Mouse (Mus musculus) embryonic facial prominence, embryonic 13.5 days (tissue): ENCODE measurements at regions not wholly inside any gene's neighbourhood (a gene's known extent, or its start where the extent isn't known, plus 50 kb on each side); places are given as distances from the start of the nearest gene placed in this dataset.

Experiments used
- ATAC-seq: fragments of 200-750 bp; cut with Nextera tagmentation; 2 replicates; pipeline ENCODE4 v1.8.0; 2017; ENCODE audit warnings: low read depth; ENCODE audit not compliant: insufficient number of reproducible peaks, insufficient read depth, low FRiP score, low TSS enrichment
- H3K27ac ChIP-seq: fragments of 300-500 bp; sonication (generic); 2 replicates; pipeline ENCODE4 v1.5.1; 2015; ENCODE audit warnings: moderate library complexity, mild to moderate bottlenecking, inconsistent platforms
- H3K27me3 ChIP-seq: fragments of 300-500 bp; sonication (generic); 2 replicates; pipeline ENCODE4 v1.6.1; 2015; ENCODE audit warnings: mild to moderate bottlenecking, inconsistent platforms
- H3K36me3 ChIP-seq: fragments of 300-500 bp; sonication (generic); 2 replicates; pipeline ENCODE4 v1.6.1; 2015; ENCODE audit warnings: mild to moderate bottlenecking, inconsistent platforms
- H3K4me1 ChIP-seq: fragments of 300-500 bp; sonication (generic); 2 replicates; pipeline ENCODE4 v1.6.1; 2015; ENCODE audit warnings: inconsistent platforms
- H3K4me2 ChIP-seq: fragments of 300-500 bp; sonication (generic); 2 replicates; pipeline ENCODE4 v1.6.1; 2015; ENCODE audit warnings: moderate library complexity, mild to moderate bottlenecking, inconsistent platforms
- H3K4me3 ChIP-seq: fragments of 300-500 bp; sonication (generic); 2 replicates; pipeline ENCODE4 v1.5.1; 2015; ENCODE audit warnings: mild to moderate bottlenecking, inconsistent platforms
- H3K9ac ChIP-seq: fragments of 300-500 bp; sonication (generic); 2 replicates; pipeline ENCODE4 v1.6.1; 2015; ENCODE audit warnings: mild to moderate bottlenecking, inconsistent platforms
- H3K9me3 ChIP-seq: fragments of 300-500 bp; sonication (generic); 2 replicates; pipeline ENCODE4 v1.6.1; 2016; ENCODE audit warnings: inconsistent platforms
- WGBS: fragments of 180-500 bp; shearing (Covaris S2); methylation state at CpG from one replicate; pipeline ENCODE4 v1.1.7; 2015; ENCODE audit warnings: mixed read lengths; 5-methylcytosine and 5-hydroxymethylcytosine counted together

- WGBS = 54% methylated on average over 5 of the region's 5 CpGs
- no peak overlapping the region for H3K27ac ChIP-seq
- H3K36me3 ChIP-seq = no peaks in the 10 kb centered on the region
These were observed 245.3 kb downstream of the Adamts20 start for GRCm38 (mm10) chr15:94219907-94220306.

GRCm38 (mm10) chr15:94216703-94217102, 248.5 kb downstream of the Adamts20 start:
- no peaks in the 10 kb centered on the region for H3K36me3 ChIP-seq
- no peak overlapping the region for H3K9ac ChIP-seq
- no peaks in the 10 kb centered on the region for H3K27me3 ChIP-seq
- H3K27ac ChIP-seq = no peak overlapping the region
- 87% methylated on average over 2 of the region's 2 CpGs for WGBS
- H3K4me1 ChIP-seq = peaks cover 29% of the 10 kb centered on the region
- ATAC-seq = no peak
- H3K4me2 ChIP-seq = no peak overlapping the region
- no peak overlapping the region for H3K4me3 ChIP-seq
- no peaks in the 10 kb centered on the region for H3K9me3 ChIP-seq

More at GRCm38 (mm10) chr15:94219907-94220306, 245.3 kb downstream of the Adamts20 start:
- Histone ChIP-seq H3K9ac (no peak overlapping the region), H3K4me3 (no peak overlapping the region), H3K4me1 (peaks cover 19% of the 10 kb centered on the region), H3K27me3 (no peaks in the 10 kb centered on the region), H3K9me3 (no peaks in the 10 kb centered on the region), H3K4me2 (no peak overlapping the region)
- ATAC-seq = no peak

DNA sequence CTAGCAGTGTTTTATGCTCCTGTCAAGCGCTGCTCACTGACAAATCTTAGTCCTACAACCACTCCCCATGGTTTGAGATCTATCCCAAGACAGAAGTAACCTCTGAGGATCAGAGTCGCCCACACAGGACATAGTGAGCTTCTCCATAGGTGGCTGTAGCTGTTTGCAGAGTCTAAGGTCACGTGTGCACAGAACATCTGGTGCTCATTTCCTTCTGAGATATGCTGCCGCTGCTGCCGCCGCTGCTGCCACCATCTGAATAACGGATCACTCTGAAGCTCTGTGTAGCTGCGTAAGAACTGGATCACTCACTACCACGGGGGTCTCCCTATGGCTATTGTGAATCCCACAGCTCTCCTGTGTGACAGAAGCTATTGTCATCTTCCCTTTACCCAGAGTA, 250.8 kb downstream of the Adamts20 start:
- Histone ChIP-seq H3K4me2 (peak overlapping the region; percentile 41), H3K4me1 (peaks cover 23% of the 10 kb centered on the region), H3K9me3 (no peaks in the 10 kb centered on the region; the same call in 1 of the 2 replicates), H3K27me3 (no peaks in the 10 kb centered on the region), H3K4me3 (no peak overlapping the region), H3K36me3 (no peaks in the 10 kb centered on the region), H3K27ac (peak overlapping the region; percentile 39; the same call in 1 of the 2 replicates), H3K9ac (peak overlapping the region; percentile 40; the same call in 1 of the 2 replicates)
- WGBS = 24% methylated on average over 9 of the region's 9 CpGs
- no peak for ATAC-seq

- H3K9me3 ChIP-seq = no peaks in the 10 kb centered on the region; the same call in 1 of the 2 replicates
- no peak overlapping the region for H3K4me2 ChIP-seq
- H3K4me1 ChIP-seq = peaks cover 18% of the 10 kb centered on the region
- no peaks in the 10 kb centered on the region for H3K36me3 ChIP-seq
- H3K9ac ChIP-seq = no peak overlapping the region
- no peak overlapping the region for H3K27ac ChIP-seq
- no peak for ATAC-seq
- WGBS = 12% methylated on average over 4 of the region's 4 CpGs
- H3K4me3 ChIP-seq = no peak overlapping the region
- H3K27me3 ChIP-seq = no peaks in the 10 kb centered on the region
These were observed 251.8 kb downstream of the Adamts20 start for GRCm38 (mm10) chr15:94213393-94213792.

DNA sequence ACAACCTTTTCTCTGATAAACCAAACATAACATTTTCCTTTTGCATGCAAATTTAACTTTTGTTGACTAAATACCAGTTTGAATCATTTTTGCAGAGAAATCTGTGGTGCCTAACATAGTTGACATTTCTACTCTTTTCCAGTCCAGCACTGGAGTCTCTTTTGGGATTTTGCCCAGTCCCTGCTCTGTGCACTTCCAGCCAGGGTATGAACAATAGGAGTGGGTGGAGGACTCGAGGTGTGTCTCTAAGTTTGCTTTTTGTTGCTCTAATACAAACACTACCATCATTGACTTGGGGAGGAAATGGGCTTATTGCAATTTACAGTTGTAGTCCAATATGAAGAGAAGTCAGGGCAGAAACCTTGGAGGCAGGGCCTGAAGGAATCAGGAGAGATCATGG, 256.7 kb downstream of the Adamts20 start:
- H3K36me3 ChIP-seq = no peaks in the 10 kb centered on the region
- H3K9me3 ChIP-seq = no peaks in the 10 kb centered on the region; the same call in 1 of the 2 replicates
- peaks cover 12% of the 10 kb centered on the region for H3K4me1 ChIP-seq
- H3K4me2 ChIP-seq = no peak overlapping the region
- no peak for ATAC-seq
- H3K27ac ChIP-seq = 0 out of 2 replicates have a peak overlapping the region, but pooled peaks have one; percentile 33
- H3K27me3 ChIP-seq = no peaks in the 10 kb centered on the region
- no peak overlapping the region for H3K4me3 ChIP-seq
- WGBS = 71% methylated on average over 1 of the region's 1 CpGs
- H3K9ac ChIP-seq = no peak overlapping the region

DNA sequence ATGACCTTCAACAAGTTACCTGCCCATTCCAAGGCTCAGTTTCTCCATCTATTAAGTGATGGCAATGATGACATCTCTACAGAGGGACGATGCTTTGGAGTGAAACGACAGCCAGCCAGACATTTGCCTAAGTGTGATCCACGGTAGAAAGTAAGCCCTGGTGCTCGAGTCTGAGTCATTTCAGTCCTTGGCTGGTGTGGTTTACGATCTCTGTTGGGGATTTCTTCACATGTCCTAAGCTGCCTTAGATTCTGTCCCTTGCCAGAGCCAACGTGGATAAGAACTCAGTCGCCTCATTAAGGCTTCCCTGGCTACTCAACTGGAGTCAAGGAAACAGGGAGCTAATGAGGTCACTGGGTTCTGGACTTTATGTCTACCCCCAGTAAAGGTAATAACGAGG, 258.8 kb downstream of the Adamts20 start:
- Histone ChIP-seq H3K36me3 (no peaks in the 10 kb centered on the region), H3K27me3 (no peaks in the 10 kb centered on the region), H3K9me3 (no peaks in the 10 kb centered on the region; the same call in 1 of the 2 replicates), H3K9ac (no peak overlapping the region), H3K4me1 (peaks cover 8% of the 10 kb centered on the region), H3K4me3 (no peak overlapping the region), H3K4me2 (no peak overlapping the region), H3K27ac (no peak overlapping the region)
- ATAC-seq = no peak
- WGBS = 86% methylated on average over 8 of the region's 8 CpGs

- no peak for ATAC-seq
- Histone ChIP-seq H3K27me3 (no peaks in the 10 kb centered on the region), H3K9ac (no peak overlapping the region), H3K27ac (no peak overlapping the region), H3K36me3 (no peaks in the 10 kb centered on the region), H3K4me1 (peaks cover 8% of the 10 kb centered on the region), H3K9me3 (no peaks in the 10 kb centered on the region), H3K4me2 (no peak overlapping the region), H3K4me3 (no peak overlapping the region)
- WGBS = 37% methylated on average over 11 of the region's 11 CpGs
These were observed 259.8 kb downstream of the Adamts20 start for GRCm38 (mm10) chr15:94205309-94205893.

- Histone ChIP-seq H3K27me3 (no peaks in the 10 kb centered on the region), H3K4me2 (peak overlapping the region; percentile 28), H3K27ac (peak overlapping the region; percentile 28; the same call in 1 of the 2 replicates), H3K4me1 (peaks cover 24% of the 10 kb centered on the region), H3K4me3 (no peak overlapping the region), H3K9ac (no peak overlapping the region), H3K9me3 (no peaks in the 10 kb centered on the region), H3K36me3 (no peaks in the 10 kb centered on the region)
- WGBS = 25% methylated on average over 7 of the region's 7 CpGs
- no peak for ATAC-seq
These were observed 275.1 kb downstream of the Adamts20 start for GRCm38 (mm10) chr15:94190081-94190488.

GRCm38 (mm10) chr15:94187588-94187987, 277.6 kb downstream of the Adamts20 start:
- Histone ChIP-seq H3K9ac (no peak overlapping the region), H3K4me2 (no peak overlapping the region)
- 53% methylated on average over 4 of the region's 4 CpGs for WGBS

GRCm38 (mm10) chr15:94183663-94184375, 281.4 kb downstream of the Adamts20 start:
- Histone ChIP-seq H3K27ac (no peak overlapping the region), H3K9me3 (no peaks in the 10 kb centered on the region), H3K36me3 (no peaks in the 10 kb centered on the region), H3K4me1 (peaks cover 5% of the 10 kb centered on the region), H3K27me3 (no peaks in the 10 kb centered on the region), H3K4me2 (no peak overlapping the region), H3K9ac (no peak overlapping the region), H3K4me3 (no peak overlapping the region)
- no peak for ATAC-seq
- 92% methylated on average over 6 of the region's 6 CpGs for WGBS

More at GRCm38 (mm10) chr15:94187588-94187987, 277.6 kb downstream of the Adamts20 start:
- Histone ChIP-seq H3K4me3 (no peak overlapping the region), H3K36me3 (no peaks in the 10 kb centered on the region), H3K9me3 (no peaks in the 10 kb centered on the region), H3K27ac (no peak overlapping the region), H3K4me1 (peaks cover 18% of the 10 kb centered on the region), H3K27me3 (no peaks in the 10 kb centered on the region)
- no peak for ATAC-seq

- Histone ChIP-seq H3K27ac (no peak overlapping the region), H3K9me3 (0 out of 2 replicates have a peak, but pooled peaks cover 3% of the 10 kb centered on the region), H3K36me3 (no peaks in the 10 kb centered on the region), H3K9ac (no peak overlapping the region), H3K4me2 (no peak overlapping the region), H3K4me1 (peaks cover 11% of the 10 kb centered on the region; the same call in 1 of the 2 replicates), H3K27me3 (no peaks in the 10 kb centered on the region), H3K4me3 (no peak overlapping the region)
- 60% methylated on average over 7 of the region's 7 CpGs for WGBS
- ATAC-seq = no peak
These were observed 291.1 kb downstream of the Adamts20 start for GRCm38 (mm10) chr15:94174083-94174482.

GRCm38 (mm10) chr15:94160806-94161205, 304.4 kb downstream of the Adamts20 start:
- WGBS = 88% methylated on average over 4 of the region's 4 CpGs
- Histone ChIP-seq H3K4me1 (no peaks in the 10 kb centered on the region), H3K27ac (no peak overlapping the region), H3K4me3 (no peak overlapping the region), H3K36me3 (no peaks in the 10 kb centered on the region), H3K9ac (no peak overlapping the region), H3K27me3 (no peaks in the 10 kb centered on the region), H3K4me2 (no peak overlapping the region), H3K9me3 (0 out of 2 replicates have a peak, but pooled peaks cover 4% of the 10 kb centered on the region)
- ATAC-seq = no peak
